Mouse (Mus musculus) CH12.LX (cell line): ENCODE results near the gene Cnst. TPM values are rescaled to one million over a fixed set of nuclear protein-coding genes. Genes with fewer than 3 reads are reported as not detected.

Experiments
- DNase-seq: peaks from one replicate; pipeline ENCODE4 v3.0.0-alpha.2; 2013; ENCODE audit errors: extremely low read depth
- H3K27ac ChIP-seq: 2 replicates; pipeline ENCODE4 v1.5.1; 2012; ENCODE audit warnings: low read depth, mild to moderate bottlenecking, control low read depth, moderate library complexity; ENCODE audit not compliant: insufficient read depth
- H3K27me3 ChIP-seq: replicated peaks from 2 replicates; pipeline ENCODE3; 2012; ENCODE audit warnings: inconsistent platforms
- H3K36me3 ChIP-seq, 2 experiments: replicated peaks in 1 of 2; 2 replicates each; pipeline versions ENCODE3 to v1.6.1; 2012; ENCODE audit warnings: inconsistent platforms in 1 of 2, low read length in 1 of 2, mild to moderate bottlenecking in 1 of 2, mixed read lengths in 1 of 2, moderate library complexity in 1 of 2; ENCODE audit not compliant: control insufficient read depth in 1 of 2, insufficient read depth in 1 of 2
- H3K4me1 ChIP-seq, 2 experiments: 2 replicates each; pipeline ENCODE4 v1.6.1; 2012; ENCODE audit warnings: inconsistent platforms in 1 of 2, moderate library complexity in 1 of 2; ENCODE audit not compliant: insufficient read depth in 2 of 2, control insufficient read depth in 1 of 2
- H3K4me2 ChIP-seq: 2 replicates; pipeline ENCODE4 v1.6.1; 2012; ENCODE audit warnings: low read depth, mild to moderate bottlenecking, control low read depth; ENCODE audit not compliant: poor library complexity, insufficient read depth, severe bottlenecking
- H3K4me3 ChIP-seq, 3 experiments: fragments of 150-350 bp in 1 of 3; sonication (generic) in 1 of 3; replicated peaks in 1 of 3; 2 replicates each; pipeline versions ENCODE3 to v1.5.1; 2011 to 2012; ENCODE audit warnings: low read depth in 2 of 3, low read length in 2 of 3, mild to moderate bottlenecking in 2 of 3, moderate library complexity in 2 of 3, control low read depth in 1 of 3, improper control_type of control experiment in 1 of 3, inconsistent platforms in 1 of 3, mixed read lengths in 1 of 3; ENCODE audit not compliant: poor library complexity in 1 of 3
- H3K79me2 ChIP-seq: replicated peaks from 2 replicates; pipeline ENCODE4 v1.6.1; 2012; ENCODE audit warnings: mild to moderate bottlenecking, moderate library complexity; ENCODE audit not compliant: control insufficient read depth, poor library complexity, insufficient read depth, severe bottlenecking; ENCODE audit errors: extremely low read depth
- H3K9ac ChIP-seq: 2 replicates; pipeline ENCODE4 v1.6.1; 2012; ENCODE audit warnings: low read depth, mild to moderate bottlenecking, control low read depth, moderate library complexity; ENCODE audit not compliant: insufficient read depth
- H3K9me3 ChIP-seq: replicated peaks from 2 replicates; pipeline ENCODE3; 2012; ENCODE audit warnings: low read length, inconsistent platforms, mixed read lengths
- BHLHE40 ChIP-seq: IDR thresholded peaks from 2 replicates; pipeline ENCODE4 v1.6.1; 2011; ENCODE audit warnings: mild to moderate bottlenecking, low read depth, low read length, improper control_type of control experiment
- CTCF ChIP-seq, 2 experiments: IDR thresholded peaks in 1 of 2; conservative IDR thresholded peaks in 1 of 2; 2 replicates each; pipeline ENCODE4 v1.5.1; 2011 to 2012; ENCODE audit warnings: low read depth in 2 of 2, low read length in 2 of 2, improper control_type of control experiment in 1 of 2, inconsistent platforms in 1 of 2, mild to moderate bottlenecking in 1 of 2, moderate library complexity in 1 of 2
- E2F4 ChIP-seq: IDR thresholded peaks from 2 replicates; pipeline ENCODE4 v1.6.1; 2011; ENCODE audit warnings: low read depth, low read length, improper control_type of control experiment; ENCODE audit not compliant: insufficient replicate concordance
- EP300 ChIP-seq: IDR thresholded peaks from 2 replicates; pipeline ENCODE4 v1.6.1; 2011; ENCODE audit warnings: low read length, improper control_type of control experiment
- ETS1 ChIP-seq: conservative IDR thresholded peaks from 2 replicates; pipeline ENCODE4 v1.6.1; 2012; ENCODE audit warnings: low read depth, mild to moderate bottlenecking, inconsistent platforms, low read length, improper control_type of control experiment, moderate library complexity
- GABPA ChIP-seq: IDR thresholded peaks from 2 replicates; pipeline ENCODE4 v1.6.1; 2012; ENCODE audit warnings: low read depth, low read length, improper control_type of control experiment, inconsistent platforms; ENCODE audit not compliant: insufficient replicate concordance
- HCFC1 ChIP-seq: IDR thresholded peaks from 2 replicates; pipeline ENCODE4 v1.6.1; 2012; ENCODE audit warnings: low read depth, mild to moderate bottlenecking, inconsistent platforms, low read length, improper control_type of control experiment
- JUN ChIP-seq: IDR thresholded peaks from 2 replicates; pipeline ENCODE4 v1.6.1; 2011; ENCODE audit warnings: low read depth, mild to moderate bottlenecking, low read length, improper control_type of control experiment, moderate library complexity; ENCODE audit not compliant: insufficient read depth
- KAT2A ChIP-seq: IDR thresholded peaks from 2 replicates; pipeline ENCODE4 v1.6.1; 2012; ENCODE audit warnings: low read length, improper control_type of control experiment, inconsistent platforms; ENCODE audit not compliant: insufficient replicate concordance
- MAX ChIP-seq: IDR thresholded peaks from 2 replicates; pipeline ENCODE4 v1.6.1; 2011; ENCODE audit warnings: low read length, improper control_type of control experiment
- MAZ ChIP-seq: IDR thresholded peaks from 2 replicates; pipeline ENCODE4 v1.6.1; 2012; ENCODE audit warnings: low read depth, mild to moderate bottlenecking, inconsistent platforms, low read length, improper control_type of control experiment, moderate library complexity
- MXI1 ChIP-seq: IDR thresholded peaks from 2 replicates; pipeline ENCODE4 v1.6.1; 2011; ENCODE audit warnings: mild to moderate bottlenecking, low read depth, low read length, improper control_type of control experiment
- MYC ChIP-seq: IDR thresholded peaks from 2 replicates; pipeline ENCODE4 v1.6.1; 2011; ENCODE audit warnings: low read depth, mild to moderate bottlenecking, improper control_type of control experiment, low read length
- NELFE ChIP-seq: IDR thresholded peaks from 2 replicates; pipeline ENCODE4 v1.6.1; 2011; ENCODE audit warnings: low read depth, low read length, improper control_type of control experiment
- POLR2A ChIP-seq: IDR thresholded peaks from 2 replicates; pipeline ENCODE4 v1.6.1; 2011; ENCODE audit warnings: low read depth, mild to moderate bottlenecking, improper control_type of control experiment, low read length
- POLR2AphosphoS2 ChIP-seq: IDR thresholded peaks from 2 replicates; pipeline ENCODE4 v1.6.1; 2011; ENCODE audit warnings: low read depth, low read length, improper control_type of control experiment
- TBP ChIP-seq: conservative IDR thresholded peaks from 2 replicates; pipeline ENCODE4 v1.6.1; 2011; ENCODE audit warnings: low read depth, low read length, improper control_type of control experiment
- UBTF ChIP-seq: IDR thresholded peaks from 2 replicates; pipeline ENCODE4 v1.6.1; 2012; ENCODE audit warnings: low read depth, mild to moderate bottlenecking, inconsistent platforms, low read length, improper control_type of control experiment, moderate library complexity
- USF1 ChIP-seq: IDR thresholded peaks from 2 replicates; pipeline ENCODE4 v1.6.1; 2014; ENCODE audit warnings: low read depth, mild to moderate bottlenecking, inconsistent platforms, low read length, improper control_type of control experiment
- ZC3H11A ChIP-seq: IDR thresholded peaks from 2 replicates; pipeline ENCODE4 v1.6.1; 2012; ENCODE audit warnings: low read depth, mild to moderate bottlenecking, inconsistent platforms, low read length, improper control_type of control experiment
- ZKSCAN1 ChIP-seq: IDR thresholded peaks from 2 replicates; pipeline ENCODE4 v1.6.1; 2012; ENCODE audit warnings: low read depth, inconsistent platforms, low read length, improper control_type of control experiment, borderline replicate concordance
- ZMIZ1 ChIP-seq: IDR thresholded peaks from 2 replicates; pipeline ENCODE4 v1.6.1; 2012; ENCODE audit warnings: low read depth, mild to moderate bottlenecking, inconsistent platforms, low read length, improper control_type of control experiment
- ZNF384 ChIP-seq: IDR thresholded peaks from 2 replicates; pipeline ENCODE4 v1.6.1; 2012; ENCODE audit warnings: low read depth, low read length, improper control_type of control experiment, inconsistent platforms
- dilution Hi-C: fragments of 300-500 bp; cut with MboI; formaldehyde crosslinking; loops from 2 replicates; pipeline ENCODE4 v1.14.3; 2020; ENCODE audit warnings: low sequenced_read_pairs; ENCODE audit not compliant: extremely low pct_unique_long_range_greater_than_20kb, extremely low pct_ligation_motif_present
- in situ Hi-C: fragments of 300-500 bp; cut with MboI; formaldehyde crosslinking; loops from 3 replicates; pipeline ENCODE4 v1.14.3; 2019; ENCODE audit warnings: low sequenced_read_pairs, low pct_ligation_motif_present, low pct_unique_long_range_greater_than_20kb, mixed read lengths
- polyA plus RNA-seq: library from polyadenylated mRNA; unstranded; fragments of >175 nt; gene quantifications from 2 replicates; pipeline ENCODE4 v1.2.1, GENCODE M21; 2012; ENCODE audit warnings: low read depth; ENCODE audit not compliant: insufficient read length
- total RNA-seq, 2 experiments: library from RNA; depleted of rRNA; stranded (reverse); fragments of 300-350 nt in 1 of 2; fragments of >200 nt in 1 of 2; gene quantifications; 2 replicates each; pipeline ENCODE4 v1.2.3; 2012 to 2014

Gene Cnst
- total and polyA plus RNA-seq, 3 experiments = 7.8 to 10.2 (median 9.3) TPM

- Histone ChIP-seq H3K9me3 (no peaks in the 10 kb centered on the region), H3K36me3 (no peaks in the 10 kb centered on the region), H3K4me1 (peaks cover 2 to 5% of the 10 kb centered on the region in 2 experiments; a peak in 2 of 4 replicates), H3K4me3 (no peak overlapping the region), H3K9ac (no peak overlapping the region), H3K27me3 (peaks cover 20% of the 10 kb centered on the region), H3K79me2 (no peaks in the 10 kb centered on the region), H3K4me2 (no peak overlapping the region), H3K27ac (no peak overlapping the region)
- TF ChIP-seq KAT2A = no peak
- no peak for TF ChIP-seq EP300
- TF ChIP-seq POLR2AphosphoS2 = no peak
- TF ChIP-seq ZMIZ1 = no peak
- TF ChIP-seq MYC = no peak
- TF ChIP-seq GABPA = no peak
- TF ChIP-seq MXI1 = no peak
- TF ChIP-seq ZKSCAN1 = no peak
- no peak for TF ChIP-seq ZC3H11A
- no peak for TF ChIP-seq MAZ
- in situ Hi-C loops (no loop called here), dilution Hi-C loops (no loop called here)
- DNase-seq = no peak
These were observed 118.2 kb downstream of the Cnst start for GRCm38 (mm10) chr1:179664309-179664930.

- no peaks in the 10 kb centered on the region for H3K9me3 ChIP-seq
- H3K4me3 ChIP-seq = no peak overlapping the region
- no peak overlapping the region for H3K4me2 ChIP-seq
- TF ChIP-seq MAX = no peak
- no peak for TF ChIP-seq POLR2A
- no peak for TF ChIP-seq MYC
- no peak for TF ChIP-seq ETS1
- no peak for TF ChIP-seq ZC3H11A
- no peak for TF ChIP-seq ZKSCAN1
- TF ChIP-seq MAZ = no peak
- no peak for TF ChIP-seq UBTF
- no peak for TF ChIP-seq HCFC1
- TF ChIP-seq ZNF384 = no peak
- no peak for TF ChIP-seq NELFE
- no peak for TF ChIP-seq E2F4
- TF ChIP-seq USF1 = no peak
- no peak for TF ChIP-seq JUN
- no peak for TF ChIP-seq KAT2A
- no peak for TF ChIP-seq CTCF (conservative IDR thresholded peaks at IDR 0.05 in 1 of 2, IDR thresholded peaks at IDR 0.05 in 1 of 2; ENCODE audit: low read depth in 2 of 2, low read length in 2 of 2)
- TF ChIP-seq TBP = no peak
- TF ChIP-seq BHLHE40 = no peak
- in situ Hi-C loops = no loop called here
- H3K9ac ChIP-seq = no peak overlapping the region
- H3K27ac ChIP-seq = no peak overlapping the region
- peaks cover 0 to 2% of the 10 kb centered on the region in 2 experiments for H3K36me3 ChIP-seq
- dilution Hi-C loops = no loop called here
- H3K27me3 ChIP-seq = peaks cover 20% of the 10 kb centered on the region
- H3K4me1 ChIP-seq = peaks cover 2 to 5% of the 10 kb centered on the region in 2 experiments; a peak in 2 of 4 replicates
- no peaks in the 10 kb centered on the region; the same call in 1 of the 2 replicates for H3K79me2 ChIP-seq
- no peak for DNase-seq
These were observed 120.8 kb downstream of the Cnst start for GRCm38 (mm10) chr1:179666971-179667370.
